Mouse (Mus musculus): Measurements from ENCODE around the gene Gm21974.
A peak's percentile ranks its signal among the peaks of the same experiment; 100 is the strongest.
"Not testable (repeated sequence)": the region's sequence is repeated elsewhere in the genome, so short reads cannot be mapped to it uniquely, and the experiment has no call there.

Gm21974 gene

GRCm38 (mm10) chr7:127876467-127877348, 18.5 kb downstream of the Gm21974 start, which contains the start of gene Zfp668:
Gene Zfp668 (minus strand): TSS chr7:127876828.
- DNase-seq (ENCODE audit: low spot score), result peak; percentile 91

GRCm38 (mm10) chr7:127876041-127876466, 19.2 kb downstream of the Gm21974 start, which contains the start of gene Zfp646:
Gene Zfp646 (plus strand): TSS chr7:127876221.
- peak; percentile 72 for DNase-seq (ENCODE audit: low spot score)

- DNase-seq (ENCODE audit: low spot score), result peak; percentile 91
These were observed 19.6 kb downstream of the Gm21974 start for GRCm38 (mm10) chr7:127875627-127876001.

GRCm38 (mm10) chr7:127874812-127875626, 20.2 kb downstream of the Gm21974 start:
- DNase-seq (ENCODE audit: low spot score), result no peak

GRCm38 (mm10) chr7:127870136-127870821, 25.0 kb downstream of the Gm21974 start:
- no peak for DNase-seq (ENCODE audit: low spot score)

GRCm38 (mm10) chr7:127869149-127869810, 26.0 kb downstream of the Gm21974 start:
- no peak for DNase-seq (ENCODE audit: low spot score)

GRCm38 (mm10) chr7:127867641-127868040, 27.6 kb downstream of the Gm21974 start:
- no peak for DNase-seq (ENCODE audit: low spot score)

GRCm38 (mm10) chr7:127866434-127866833, 28.8 kb downstream of the Gm21974 start:
- DNase-seq (ENCODE audit: low spot score), result no peak

- no peak for DNase-seq (ENCODE audit: low spot score)
These were observed 37.0 kb downstream of the Gm21974 start for GRCm38 (mm10) chr7:127858258-127858657.

- DNase-seq (ENCODE audit: low spot score), result no peak
These were observed 44.3 kb downstream of the Gm21974 start for GRCm38 (mm10) chr7:127850906-127851305.

- no peak for DNase-seq (ENCODE audit: low spot score)
These were observed 45.0 kb downstream of the Gm21974 start for GRCm38 (mm10) chr7:127849973-127850875.

GRCm38 (mm10) chr7:127842001-127842718, 53.1 kb downstream of the Gm21974 start:
- peak; percentile 84 for DNase-seq (ENCODE audit: low spot score)

GRCm38 (mm10) chr7:127841340-127842000, 53.8 kb downstream of the Gm21974 start:
- peak; percentile 93 for DNase-seq (ENCODE audit: low spot score)

GRCm38 (mm10) chr7:127840886-127841285, 54.4 kb downstream of the Gm21974 start:
- DNase-seq (ENCODE audit: low spot score), result peak; percentile 45

- DNase-seq (ENCODE audit: low spot score), result not testable (repeated sequence)
These were observed 55.2 kb downstream of the Gm21974 start for GRCm38 (mm10) chr7:127840031-127840430.

GRCm38 (mm10) chr7:127837878-127838277, 57.4 kb downstream of the Gm21974 start:
- not testable (repeated sequence) for DNase-seq (ENCODE audit: low spot score)

- no peak for DNase-seq (ENCODE audit: low spot score)
These were observed 57.8 kb downstream of the Gm21974 start for GRCm38 (mm10) chr7:127837473-127837872.
